Mouse (Mus musculus) CH12.LX (cell line): ENCODE measurements around the gene Cpa1.
A peak's percentile ranks its signal among the peaks of the same experiment; 100 is the strongest.

Experiments used
- BHLHE40 ChIP-seq: IDR thresholded peaks from 2 replicates; pipeline ENCODE4 v1.6.1; 2011; ENCODE audit warnings: mild to moderate bottlenecking, low read depth, low read length, improper control_type of control experiment
- CTCF ChIP-seq, 2 experiments: IDR thresholded peaks in 1 of 2; conservative IDR thresholded peaks in 1 of 2; 2 replicates each; pipeline ENCODE4 v1.5.1; 2011 to 2012; ENCODE audit warnings: low read depth in 2 of 2, low read length in 2 of 2, improper control_type of control experiment in 1 of 2, inconsistent platforms in 1 of 2, mild to moderate bottlenecking in 1 of 2, moderate library complexity in 1 of 2
- EP300 ChIP-seq: IDR thresholded peaks from 2 replicates; pipeline ENCODE4 v1.6.1; 2011; ENCODE audit warnings: low read length, improper control_type of control experiment
- JUND ChIP-seq: conservative IDR thresholded peaks from 2 replicates; pipeline ENCODE4 v1.6.1; 2011; ENCODE audit warnings: low read depth, low read length, improper control_type of control experiment
- MAFK ChIP-seq: IDR thresholded peaks from 2 replicates; pipeline ENCODE4 v1.6.1; 2011; ENCODE audit warnings: low read length, improper control_type of control experiment; ENCODE audit not compliant: insufficient replicate concordance
- MYC ChIP-seq: IDR thresholded peaks from 2 replicates; pipeline ENCODE4 v1.6.1; 2011; ENCODE audit warnings: low read depth, mild to moderate bottlenecking, improper control_type of control experiment, low read length
- POLR2A ChIP-seq: IDR thresholded peaks from 2 replicates; pipeline ENCODE4 v1.6.1; 2011; ENCODE audit warnings: low read depth, mild to moderate bottlenecking, improper control_type of control experiment, low read length
- TBP ChIP-seq: conservative IDR thresholded peaks from 2 replicates; pipeline ENCODE4 v1.6.1; 2011; ENCODE audit warnings: low read depth, low read length, improper control_type of control experiment
- UBTF ChIP-seq: IDR thresholded peaks from 2 replicates; pipeline ENCODE4 v1.6.1; 2012; ENCODE audit warnings: low read depth, mild to moderate bottlenecking, inconsistent platforms, low read length, improper control_type of control experiment, moderate library complexity
- ZNF384 ChIP-seq: IDR thresholded peaks from 2 replicates; pipeline ENCODE4 v1.6.1; 2012; ENCODE audit warnings: low read depth, low read length, improper control_type of control experiment, inconsistent platforms

- TF ChIP-seq UBTF (no peak), EP300 (no peak), JUND (no peak), POLR2A (no peak), ZNF384 (no peak), CTCF (conservative IDR thresholded peaks at IDR 0.05 in 1 of 2, IDR thresholded peaks at IDR 0.05 in 1 of 2; ENCODE audit: low read depth in 2 of 2, low read length in 2 of 2) (no peak), MYC (no peak), TBP (no peak), BHLHE40 (0 out of 2 replicates have a peak, but pooled peaks have one; percentile 5), MAFK (no peak)
Measured at GRCm38 (mm10) chr6:30629989-30630388, 9.0 kb upstream of the Cpa1 start.
